Mouse (Mus musculus): ENCODE measurements around the gene Nrm.
A peak's percentile ranks its signal among the peaks of the same experiment; 100 is the strongest.

The Nrm gene

DNA sequence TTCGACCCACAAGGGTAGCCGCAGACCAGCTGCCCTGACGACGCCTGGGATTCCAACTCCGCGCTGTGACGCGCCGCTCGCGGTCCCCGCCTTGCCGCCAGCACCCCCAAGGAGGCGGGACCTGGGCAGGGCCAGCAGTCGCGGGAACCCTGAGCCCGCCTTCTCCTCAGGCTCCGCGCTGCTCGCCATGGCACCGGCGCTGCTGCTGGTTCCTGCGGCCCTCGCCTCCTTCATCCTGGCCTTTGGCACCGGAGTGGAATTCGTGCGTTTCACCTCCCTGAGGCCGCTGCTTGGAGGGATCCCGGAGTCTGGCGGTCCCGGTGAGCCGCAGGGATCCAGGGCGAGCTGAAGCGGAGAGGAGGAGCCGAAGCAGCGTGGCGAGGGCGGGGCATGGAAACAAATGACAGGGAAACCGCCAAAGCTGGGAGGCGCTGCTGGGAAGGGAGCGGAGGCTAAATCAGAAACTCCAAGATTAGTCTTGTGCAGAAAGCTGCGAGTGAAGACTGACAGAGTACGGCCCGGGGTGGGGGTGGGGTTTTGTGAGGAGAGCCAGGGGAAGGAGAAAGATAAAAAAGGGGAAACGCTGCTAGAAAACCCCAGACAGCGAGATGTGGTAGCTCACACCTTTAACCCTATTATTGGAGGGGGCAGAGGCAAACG lies at the start of gene Nrm:
Gene Nrm (plus strand): TSS at position 121 of the 660 bp plus-strand sequence.
- peak; percentile 88 for DNase-seq (ENCODE audit: low spot score)

GRCm38 (mm10) chr17:35812307-35812706 lies 48.8 kb upstream of the Nrm start:
- DNase-seq (ENCODE audit: low spot score), result no peak

- DNase-seq (ENCODE audit: low spot score), result no peak
Measured at GRCm38 (mm10) chr17:35812736-35813135, 48.4 kb upstream of the Nrm start.

DNA sequence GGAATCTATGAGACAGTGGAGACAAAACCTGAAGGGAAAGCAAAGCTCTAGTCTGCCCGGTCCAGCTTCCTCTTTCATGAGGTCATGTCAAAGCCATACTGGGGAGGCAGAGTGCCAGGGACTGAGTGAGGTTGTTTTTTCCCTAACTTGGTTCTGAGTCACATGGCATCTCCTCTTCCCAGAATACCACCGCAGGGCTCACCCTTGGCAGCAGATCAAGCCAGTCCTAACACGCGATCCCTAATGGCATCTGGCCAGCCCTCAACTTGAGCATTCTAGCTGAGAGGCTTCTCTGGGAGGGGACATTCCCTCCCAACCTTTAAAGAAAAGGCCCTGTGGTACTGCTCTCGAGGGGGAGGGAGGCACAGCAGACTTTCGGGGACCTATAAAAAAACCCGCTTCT lies 47.9 kb upstream of the Nrm start:
- no peak for DNase-seq (ENCODE audit: low spot score)

DNA sequence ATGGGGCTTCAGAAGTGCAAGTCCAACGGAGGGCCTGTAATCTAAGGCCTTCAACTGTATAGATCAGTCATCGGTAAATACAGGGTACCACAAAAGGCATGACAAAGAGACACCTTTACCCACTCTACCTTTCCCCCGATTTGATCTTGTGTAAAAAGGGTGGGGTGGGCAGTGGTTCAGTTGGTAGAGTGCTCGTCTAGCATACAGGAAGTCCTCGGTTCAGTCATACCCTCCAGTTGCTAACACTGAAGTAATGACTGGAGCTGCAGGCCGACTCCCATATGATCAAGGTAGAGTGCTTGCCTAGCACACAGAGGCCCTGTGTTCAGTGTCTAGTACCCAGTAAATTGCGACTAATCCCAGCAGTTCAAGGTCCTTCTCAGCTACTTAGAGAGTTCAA lies 47.5 kb upstream of the Nrm start:
- no peak for DNase-seq (ENCODE audit: low spot score)

DNA sequence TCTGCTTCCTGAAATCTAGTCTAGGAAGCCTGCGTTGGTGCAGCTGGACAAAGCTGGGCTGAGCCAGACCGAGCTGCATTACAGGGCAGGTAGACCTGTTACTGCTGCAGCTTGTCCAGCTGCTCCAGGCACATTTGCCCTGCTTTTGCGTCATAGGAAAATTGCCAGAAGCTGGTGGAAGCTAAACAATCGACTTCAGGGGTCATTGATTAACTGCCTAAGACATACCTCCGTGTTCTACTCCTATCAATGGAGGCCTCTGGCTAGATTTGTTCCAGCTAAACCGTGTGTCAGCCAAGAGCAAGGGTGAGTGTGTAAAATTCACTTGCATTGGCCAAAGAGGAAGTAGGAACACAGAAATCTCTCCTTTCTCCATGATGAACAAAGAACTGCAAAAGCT lies 46.4 kb upstream of the Nrm start:
- no peak for DNase-seq (ENCODE audit: low spot score)

DNA sequence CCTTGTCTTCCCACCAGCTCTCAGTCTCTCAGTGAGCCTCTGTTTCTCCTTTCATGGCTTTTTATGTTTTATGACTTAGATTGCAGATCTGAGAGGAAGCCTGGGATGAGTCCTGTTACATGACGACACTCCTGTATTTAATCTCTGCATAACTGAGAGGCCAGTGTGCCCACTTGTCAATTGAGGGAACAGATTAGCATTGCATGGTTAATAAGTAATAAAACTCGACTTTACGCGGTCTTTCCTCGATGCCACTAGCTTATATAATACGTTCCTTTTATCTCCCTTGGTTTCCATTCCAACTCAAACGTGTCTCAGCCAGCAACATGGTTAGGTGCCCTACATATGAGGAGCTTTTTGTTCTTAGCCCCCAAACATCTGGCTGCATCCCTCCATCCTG lies 45.3 kb upstream of the Nrm start:
- no peak for DNase-seq (ENCODE audit: low spot score)

GRCm38 (mm10) chr17:35816686-35817085 lies 44.4 kb upstream of the Nrm start:
- DNase-seq (ENCODE audit: low spot score), result no peak

- DNase-seq (ENCODE audit: low spot score), result no peak
Measured at GRCm38 (mm10) chr17:35817226-35817625, 43.9 kb upstream of the Nrm start.

GRCm38 (mm10) chr17:35820111-35820510 lies 41.0 kb upstream of the Nrm start:
- no peak for DNase-seq (ENCODE audit: low spot score)

GRCm38 (mm10) chr17:35821439-35822430 lies 39.4 kb upstream of the Nrm start, which contains the start of gene Ier3:
TSS of gene Ier3 (plus strand) at chr17:35821684.
- DNase-seq (ENCODE audit: low spot score), result peak; percentile 70

- DNase-seq (ENCODE audit: low spot score), result no peak
Measured at GRCm38 (mm10) chr17:35822564-35822963, 38.6 kb upstream of the Nrm start.

DNA sequence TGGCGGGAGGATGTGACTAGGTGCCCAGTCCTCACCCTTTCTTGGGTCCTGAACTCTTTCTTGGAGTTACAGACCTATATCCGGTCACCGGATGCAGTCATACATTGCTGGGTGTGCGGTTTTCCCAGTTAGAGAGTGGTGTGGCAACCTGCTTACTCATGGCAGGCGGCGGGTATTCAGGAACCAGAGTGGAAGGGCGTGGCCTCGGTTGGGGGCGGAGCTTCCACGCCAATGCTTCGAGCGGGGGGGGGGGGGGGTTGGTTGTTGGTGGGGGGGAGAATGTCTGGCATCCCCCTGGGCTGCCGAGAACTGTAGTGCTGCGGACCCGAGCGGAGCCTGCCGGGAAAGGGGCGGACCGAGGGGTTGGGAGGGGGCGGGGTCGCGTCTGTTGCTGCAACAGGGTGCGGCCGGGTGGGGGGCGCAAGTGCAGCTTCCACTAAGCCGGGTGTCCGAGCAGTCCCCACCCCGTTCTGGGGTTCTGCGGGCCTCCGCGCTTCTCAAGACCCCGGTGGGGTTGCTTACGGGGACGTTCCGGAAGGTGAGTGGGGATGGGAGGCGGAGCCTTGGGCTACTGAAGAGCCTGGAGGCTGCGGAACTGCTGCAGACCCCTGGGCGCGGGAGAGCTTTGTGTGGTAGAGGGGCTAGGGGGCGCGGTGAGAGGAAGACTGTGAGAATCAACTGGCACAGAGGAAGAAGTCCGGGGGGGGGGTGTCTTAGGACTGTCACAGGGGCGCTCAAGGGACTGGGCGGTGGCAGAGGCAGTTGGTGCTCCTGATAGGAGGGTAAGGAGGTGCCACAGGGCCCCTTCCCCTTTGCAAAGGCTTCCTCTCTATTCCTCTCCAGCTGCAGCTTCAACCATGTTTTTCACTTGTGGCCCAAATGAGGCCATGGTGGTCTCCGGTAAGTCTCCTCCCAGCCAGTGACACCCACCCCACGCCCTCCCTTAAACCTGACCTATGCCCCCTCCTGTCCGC lies 37.9 kb upstream of the Nrm start, which contains the start of gene Flot1:
Gene Flot1 (plus strand): TSS at position 267 of the 974 bp plus-strand sequence.
- DNase-seq (ENCODE audit: low spot score), result peak; percentile 58

DNA sequence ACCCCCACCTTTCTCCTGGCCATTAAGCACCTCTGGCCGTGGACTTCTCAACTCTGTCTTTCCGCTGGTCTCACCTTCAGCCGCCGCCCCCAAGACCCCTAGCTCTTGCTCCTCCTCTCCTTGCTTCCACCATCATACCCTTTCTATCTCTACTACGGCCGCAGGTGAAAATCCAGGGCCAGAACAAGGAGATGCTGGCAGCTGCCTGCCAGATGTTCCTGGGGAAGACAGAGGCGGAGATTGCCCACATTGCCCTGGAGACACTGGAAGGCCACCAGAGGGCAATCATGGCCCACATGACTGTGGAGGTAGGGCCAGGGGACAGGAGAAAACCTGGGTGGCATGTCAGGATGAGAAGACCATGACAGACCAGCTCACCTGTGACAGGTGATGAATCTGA lies 36.7 kb upstream of the Nrm start:
- no peak for DNase-seq (ENCODE audit: low spot score)

- no peak for DNase-seq (ENCODE audit: low spot score)
Measured at GRCm38 (mm10) chr17:35825109-35825850, 35.8 kb upstream of the Nrm start.

GRCm38 (mm10) chr17:35829737-35830136 lies 31.4 kb upstream of the Nrm start:
- no peak for DNase-seq (ENCODE audit: low spot score)

GRCm38 (mm10) chr17:35832400-35833238 lies 28.5 kb upstream of the Nrm start:
- DNase-seq (ENCODE audit: low spot score), result no peak

DNA sequence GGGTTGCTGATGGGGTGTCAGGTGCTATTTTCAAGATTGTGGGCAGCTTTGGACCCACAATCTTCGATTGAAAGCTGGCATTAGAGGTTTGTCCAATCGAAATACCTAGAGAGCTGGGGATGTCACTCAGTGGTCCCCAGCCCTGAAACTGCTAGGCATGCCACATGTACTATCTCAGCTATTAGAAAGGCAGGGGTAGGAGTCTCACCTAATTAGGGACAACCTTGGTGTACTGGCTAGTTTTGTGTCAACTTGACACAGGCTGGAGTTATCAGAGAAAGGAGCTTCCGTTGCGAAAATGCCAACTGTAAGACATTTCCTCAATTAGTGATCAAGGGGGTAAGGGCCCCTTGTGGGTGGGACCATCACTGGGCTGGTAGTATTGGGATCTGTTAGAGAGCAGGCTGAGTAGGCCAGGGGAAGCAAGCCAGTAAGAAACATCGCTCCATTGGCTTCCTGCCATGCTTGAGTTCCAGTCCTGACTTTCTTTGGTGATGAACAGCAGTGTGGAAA lies 27.8 kb upstream of the Nrm start:
- no peak for DNase-seq (ENCODE audit: low spot score)

- DNase-seq (ENCODE audit: low spot score), result no peak
Measured at GRCm38 (mm10) chr17:35833894-35834293, 27.2 kb upstream of the Nrm start.
